Mouse (Mus musculus) limb, embryonic 10.5 days (tissue): Measurements from ENCODE around the gene Flnb. TPM values are rescaled to one million over a fixed set of nuclear protein-coding genes. Genes with fewer than 3 reads are reported as not detected.

Source experiments
- DNase-seq: peaks from one replicate; pipeline ENCODE4 v3.0.0-alpha.2; 2017; ENCODE audit warnings: low spot score
- H3K27ac ChIP-seq: fragments of 300-500 bp; sonication (generic); 2 replicates; pipeline ENCODE4 v1.5.1; 2016; ENCODE audit warnings: mild to moderate bottlenecking
- H3K27me3 ChIP-seq: fragments of 300-500 bp; sonication (generic); 2 replicates; pipeline ENCODE4 v1.6.1; 2016; ENCODE audit warnings: low read depth, mild to moderate bottlenecking; ENCODE audit not compliant: poor library complexity, severe bottlenecking
- H3K36me3 ChIP-seq: fragments of 300-500 bp; sonication (generic); 2 replicates; pipeline ENCODE4 v1.6.1; 2016; ENCODE audit warnings: mild to moderate bottlenecking, moderate library complexity
- H3K4me1 ChIP-seq: fragments of 300-500 bp; sonication (generic); 2 replicates; pipeline ENCODE4 v1.6.1; 2016
- H3K4me3 ChIP-seq: fragments of 300-500 bp; sonication (generic); 2 replicates; pipeline ENCODE4 v1.5.1; 2016; ENCODE audit warnings: mild to moderate bottlenecking, moderate library complexity
- H3K9me3 ChIP-seq: fragments of 300-500 bp; sonication (generic); replicated peaks from 2 replicates; pipeline ENCODE4 v1.6.1; 2016; ENCODE audit warnings: mild to moderate bottlenecking
- WGBS: fragments of 180-500 bp; shearing (Covaris S2); methylation state at CpG from one replicate; pipeline ENCODE4 v1.1.7; 2016; 5-methylcytosine and 5-hydroxymethylcytosine counted together
- polyA plus RNA-seq: library from polyadenylated mRNA; unstranded; fragments of >200 nt; fragmentation: Nextera tagmentation; extraction: Ambion mirVana; gene quantifications from 2 replicates; pipeline ENCODE4 v1.2.1, GENCODE M21; 2016

The Flnb gene
- polyA plus RNA-seq, 1 experiment from 2014 or later: 31.3 TPM

GRCm38 (mm10) chr14:7808501-7808981 is 9.2 kb upstream of the Flnb start:
- H3K27me3 ChIP-seq: no peaks in the 10 kb centered on the region
- H3K9me3 ChIP-seq: no peaks in the 10 kb centered on the region
- DNase-seq: no peak
- H3K27ac ChIP-seq: no peak overlapping the region
- H3K36me3 ChIP-seq: no peaks in the 10 kb centered on the region
- no peak overlapping the region for H3K4me3 ChIP-seq
- peaks cover 7% of the 10 kb centered on the region for H3K4me1 ChIP-seq
- WGBS: 75% methylated on average over 11 of the region's 11 CpGs

GRCm38 (mm10) chr14:7809043-7809955 is 8.5 kb upstream of the Flnb start:
- Histone ChIP-seq H3K36me3 (no peaks in the 10 kb centered on the region), H3K4me1 (peaks cover 7% of the 10 kb centered on the region), H3K9me3 (no peaks in the 10 kb centered on the region), H3K27me3 (no peaks in the 10 kb centered on the region), H3K27ac (no peak overlapping the region), H3K4me3 (no peak overlapping the region)
- DNase-seq: no peak
- 87% methylated on average over 12 of the region's 12 CpGs for WGBS

GRCm38 (mm10) chr14:7818463-7819121 is 835 bp downstream of the Flnb start:
- H3K4me1 ChIP-seq: peaks cover 52% of the 10 kb centered on the region
- no peaks in the 10 kb centered on the region for H3K27me3 ChIP-seq
- H3K27ac ChIP-seq: peak overlapping the region; percentile 88
- peak overlapping the region; percentile 71 for H3K4me3 ChIP-seq
- peak; percentile 53 for DNase-seq
- 1% methylated on average over 36 of the region's 36 CpGs for WGBS
- H3K36me3 ChIP-seq: 0 out of 2 replicates have a peak, but pooled peaks cover 3% of the 10 kb centered on the region
- no peaks in the 10 kb centered on the region for H3K9me3 ChIP-seq

GRCm38 (mm10) chr14:7819446-7819845 is 1.7 kb downstream of the Flnb start:
- peak overlapping the region; percentile 88; the same call in 1 of the 2 replicates for H3K27ac ChIP-seq
- no peak for DNase-seq
- H3K27me3 ChIP-seq: no peaks in the 10 kb centered on the region
- 81% methylated on average over 5 of the region's 5 CpGs for WGBS
- H3K4me3 ChIP-seq: peak overlapping the region; percentile 71
- H3K4me1 ChIP-seq: peaks cover 57% of the 10 kb centered on the region
- H3K36me3 ChIP-seq: 0 out of 2 replicates have a peak, but pooled peaks cover 3% of the 10 kb centered on the region
- no peaks in the 10 kb centered on the region for H3K9me3 ChIP-seq

- H3K4me3 ChIP-seq: no peak overlapping the region
- DNase-seq: no peak
- H3K27me3 ChIP-seq: no peaks in the 10 kb centered on the region
- 82% methylated on average over 8 of the region's 8 CpGs for WGBS
- peak overlapping the region; percentile 80; the same call in 1 of the 2 replicates for H3K27ac ChIP-seq
- H3K36me3 ChIP-seq: 0 out of 2 replicates have a peak, but pooled peaks cover 3% of the 10 kb centered on the region
- H3K9me3 ChIP-seq: no peaks in the 10 kb centered on the region
- peaks cover 76% of the 10 kb centered on the region for H3K4me1 ChIP-seq
These were observed 3.6 kb downstream of the Flnb start for GRCm38 (mm10) chr14:7821341-7821740.

- 0 out of 2 replicates have a peak, but pooled peaks cover 3% of the 10 kb centered on the region for H3K36me3 ChIP-seq
- H3K9me3 ChIP-seq: no peaks in the 10 kb centered on the region
- H3K4me1 ChIP-seq: peaks cover 86% of the 10 kb centered on the region
- 16% methylated on average over 7 of the region's 7 CpGs for WGBS
- peak; percentile 88 for DNase-seq
- H3K27ac ChIP-seq: peak overlapping the region; percentile 80
- H3K27me3 ChIP-seq: no peaks in the 10 kb centered on the region
- H3K4me3 ChIP-seq: peak overlapping the region; percentile 34
These were observed 4.9 kb downstream of the Flnb start for GRCm38 (mm10) chr14:7822693-7823092.

- Histone ChIP-seq H3K27ac (peak overlapping the region; percentile 82; the same call in 1 of the 2 replicates), H3K9me3 (no peaks in the 10 kb centered on the region), H3K36me3 (no peaks in the 10 kb centered on the region), H3K4me1 (peaks cover 74% of the 10 kb centered on the region), H3K27me3 (no peaks in the 10 kb centered on the region), H3K4me3 (no peak overlapping the region)
- no peak for DNase-seq
- 71% methylated on average over 8 of the region's 8 CpGs for WGBS
These were observed 7.0 kb downstream of the Flnb start for GRCm38 (mm10) chr14:7824651-7825268.

- DNase-seq: no peak
- Histone ChIP-seq H3K4me1 (peaks cover 60% of the 10 kb centered on the region), H3K36me3 (peaks cover 3% of the 10 kb centered on the region; the same call in 1 of the 2 replicates), H3K4me3 (no peak overlapping the region), H3K27ac (peak overlapping the region; percentile 82), H3K9me3 (no peaks in the 10 kb centered on the region), H3K27me3 (no peaks in the 10 kb centered on the region)
- 64% methylated on average over 10 of the region's 10 CpGs for WGBS
These were observed 8.6 kb downstream of the Flnb start for GRCm38 (mm10) chr14:7826151-7826937.

- peaks cover 58% of the 10 kb centered on the region for H3K4me1 ChIP-seq
- 72% methylated on average over 2 of the region's 2 CpGs for WGBS
- peaks cover 3% of the 10 kb centered on the region; the same call in 1 of the 2 replicates for H3K36me3 ChIP-seq
- no peak overlapping the region for H3K27ac ChIP-seq
- DNase-seq: no peak
- no peaks in the 10 kb centered on the region for H3K27me3 ChIP-seq
- H3K4me3 ChIP-seq: no peak overlapping the region
- no peaks in the 10 kb centered on the region for H3K9me3 ChIP-seq
These were observed 11.4 kb downstream of the Flnb start for GRCm38 (mm10) chr14:7829181-7829580.

- H3K4me1 ChIP-seq: peaks cover 31% of the 10 kb centered on the region
- H3K4me3 ChIP-seq: no peak overlapping the region
- no peak overlapping the region; the same call in 1 of the 2 replicates for H3K27ac ChIP-seq
- H3K27me3 ChIP-seq: no peaks in the 10 kb centered on the region
- peaks cover 3% of the 10 kb centered on the region; the same call in 1 of the 2 replicates for H3K36me3 ChIP-seq
- no peak for DNase-seq
- WGBS: 44% methylated on average over 1 of the region's 1 CpGs
- H3K9me3 ChIP-seq: no peaks in the 10 kb centered on the region
These were observed 14.1 kb downstream of the Flnb start for GRCm38 (mm10) chr14:7831770-7832439.

- no peak for DNase-seq
- no peaks in the 10 kb centered on the region for H3K9me3 ChIP-seq
- peaks cover 3% of the 10 kb centered on the region; the same call in 1 of the 2 replicates for H3K36me3 ChIP-seq
- H3K4me1 ChIP-seq: peaks cover 26% of the 10 kb centered on the region
- no peak overlapping the region for H3K4me3 ChIP-seq
- no peak overlapping the region; the same call in 1 of the 2 replicates for H3K27ac ChIP-seq
- WGBS: 96% methylated on average over 5 of the region's 5 CpGs
- H3K27me3 ChIP-seq: no peaks in the 10 kb centered on the region
These were observed 14.7 kb downstream of the Flnb start for GRCm38 (mm10) chr14:7832440-7832783.
